Mouse (Mus musculus) mouse embryonic stem cell (cell line): ENCODE data around the gene Fgf15.

Experiments
- in situ Hi-C, 2 experiments: fragments of 300-500 bp; cut with MboI; formaldehyde crosslinking; loops; 1 replicate in 1 of 2; 3 replicates in 1 of 2; pipeline ENCODE4 v1.14.3; 2019 to 2020; ENCODE audit warnings: low sequenced_read_pairs in 2 of 2, low pct_unique_long_range_greater_than_20kb in 1 of 2, mixed read lengths in 1 of 2; ENCODE audit not compliant: unreplicated experiment in 1 of 2

The Fgf15 gene

DNA sequence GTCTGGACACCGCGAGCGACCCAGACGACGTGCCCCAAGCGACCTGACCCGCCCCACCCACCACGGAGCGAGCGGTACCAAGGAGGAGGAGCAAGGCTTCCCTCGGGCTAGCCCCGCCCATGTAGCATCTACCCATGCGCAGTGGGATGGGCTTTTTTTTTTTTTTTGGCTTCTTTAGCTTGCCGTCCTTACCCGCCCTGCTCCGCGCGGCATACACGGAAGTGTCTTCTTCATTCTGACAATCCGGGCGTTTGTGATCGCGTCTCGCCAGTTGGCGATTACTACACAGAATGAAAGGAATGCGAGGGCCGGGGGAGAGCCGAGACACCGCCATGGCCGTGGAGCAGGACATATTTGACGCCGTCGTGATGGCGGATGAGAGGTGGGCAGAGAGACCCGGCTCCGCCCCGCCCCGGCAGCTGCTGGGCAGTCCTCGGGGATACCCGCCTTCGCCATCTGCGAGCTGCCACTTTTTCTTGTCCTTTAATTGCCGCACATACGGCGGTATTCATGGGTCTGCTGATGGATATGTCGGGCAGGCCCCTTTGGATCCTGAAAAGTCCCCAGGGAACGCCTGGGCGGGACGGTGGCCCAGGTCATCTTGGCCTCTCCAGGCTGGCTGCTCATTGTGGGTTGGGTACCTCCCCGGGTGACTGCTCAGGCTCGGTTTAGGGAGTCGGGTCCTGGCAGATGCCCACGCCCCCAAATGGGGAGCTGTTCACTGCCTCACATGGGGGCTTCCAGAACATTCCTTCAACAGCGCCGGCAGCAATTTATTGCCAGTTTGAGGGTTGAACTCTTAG is 18.8 kb downstream of the Fgf15 start, which contains the start of gene LTO1:
Gene LTO1 (plus strand): TSS at position 153 of the 803 bp plus-strand sequence.
- in situ Hi-C loops = no loop called here

DNA sequence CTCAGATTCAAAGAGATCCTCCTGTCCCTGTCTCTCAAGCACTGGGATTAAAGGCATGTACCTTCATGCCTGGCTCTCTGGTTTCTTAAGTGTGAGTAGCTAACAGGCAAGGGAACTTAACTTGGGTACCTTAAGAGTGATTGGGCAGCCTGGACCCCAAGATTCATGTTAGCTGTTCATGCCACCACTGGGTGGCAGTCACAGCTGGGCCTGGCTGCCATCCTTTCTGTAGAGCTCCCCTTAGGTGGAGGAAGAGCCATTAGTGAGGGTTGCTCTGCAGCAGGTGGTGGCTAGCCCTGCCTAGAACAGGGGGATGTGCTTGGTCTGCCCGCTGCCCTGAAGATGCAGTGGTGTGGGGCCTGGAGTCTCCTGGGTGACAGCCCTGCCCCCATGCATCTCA is 22.5 kb downstream of the Fgf15 start:
- in situ Hi-C loops = no loop called here

DNA sequence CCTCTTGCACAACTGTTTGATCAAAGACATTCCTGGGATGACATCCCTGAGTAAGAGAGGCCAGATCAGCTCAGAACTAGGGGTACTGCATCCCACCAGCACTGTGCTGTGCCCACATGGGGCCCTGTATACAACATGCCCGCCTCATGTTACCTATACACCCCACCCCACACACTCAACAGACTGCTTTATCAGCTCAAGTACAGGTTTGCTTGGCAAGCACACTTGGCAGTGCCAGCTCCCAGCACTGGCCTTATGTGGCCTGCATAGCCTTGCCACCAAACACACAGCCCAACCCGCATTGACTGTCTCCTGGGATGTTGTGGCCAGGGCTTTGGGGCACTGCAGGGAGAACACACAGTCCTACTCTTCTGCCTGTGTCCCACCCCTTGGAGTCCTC is 31.3 kb downstream of the Fgf15 start:
- in situ Hi-C loops = no loop called here

DNA sequence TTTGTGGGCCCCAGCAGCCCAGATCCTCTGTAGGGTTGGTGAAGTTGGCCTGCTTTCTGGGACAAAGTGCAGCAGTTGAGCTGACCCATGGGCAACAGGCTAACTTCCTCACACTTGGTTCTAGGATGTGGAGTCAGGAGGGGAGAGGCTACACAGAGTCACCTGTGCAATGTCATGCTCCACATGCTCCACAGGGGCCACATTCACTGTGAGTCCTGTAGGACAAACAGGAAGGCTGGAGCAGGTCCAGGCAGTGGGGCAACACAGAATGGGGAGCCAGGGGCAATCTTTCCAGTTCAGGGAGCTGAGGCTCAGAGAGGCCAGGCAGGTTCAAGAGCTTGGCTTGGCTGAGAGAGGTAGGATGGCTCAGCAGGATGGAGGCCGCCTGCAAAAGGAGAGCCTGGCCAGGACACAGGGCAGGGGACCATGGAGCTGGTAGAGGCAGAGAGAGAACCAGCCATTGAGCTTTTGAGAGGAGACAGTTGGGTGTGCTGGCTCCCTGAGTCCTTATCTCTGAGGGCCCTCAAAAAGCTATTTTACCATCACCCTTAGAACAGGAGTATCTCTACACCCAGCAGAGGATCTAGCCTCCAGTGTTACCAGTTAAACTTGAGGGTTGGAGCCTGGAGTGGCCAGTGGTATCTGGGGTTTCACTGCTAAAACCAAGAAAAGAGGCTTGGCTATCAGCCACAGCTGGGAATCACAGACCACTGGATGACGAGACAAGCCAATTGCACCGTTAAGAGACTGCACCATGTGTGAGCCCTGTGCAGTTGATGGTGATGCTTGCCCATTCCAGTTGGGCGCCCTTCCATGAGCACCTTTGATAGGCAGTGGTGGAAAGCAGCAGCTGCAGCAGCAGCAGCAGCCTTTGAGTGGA is 31.9 kb downstream of the Fgf15 start:
- in situ Hi-C loops = no loop called here

DNA sequence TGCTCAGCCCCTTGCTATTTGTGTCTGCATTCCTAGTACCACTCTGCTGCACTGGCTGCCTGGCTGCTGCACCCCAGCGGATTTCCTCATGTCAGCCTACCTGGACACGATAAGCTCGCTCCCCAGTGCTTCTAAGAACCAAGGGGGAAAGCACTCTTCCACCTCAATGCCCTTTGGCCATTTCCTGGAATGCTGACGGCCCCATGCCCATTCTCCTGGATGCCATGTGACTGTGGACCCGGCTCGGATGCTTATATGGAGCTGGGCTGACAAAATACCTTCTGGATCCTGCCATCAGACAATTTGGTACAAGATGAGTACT is 32.5 kb downstream of the Fgf15 start:
- in situ Hi-C loops = no loop called here

DNA sequence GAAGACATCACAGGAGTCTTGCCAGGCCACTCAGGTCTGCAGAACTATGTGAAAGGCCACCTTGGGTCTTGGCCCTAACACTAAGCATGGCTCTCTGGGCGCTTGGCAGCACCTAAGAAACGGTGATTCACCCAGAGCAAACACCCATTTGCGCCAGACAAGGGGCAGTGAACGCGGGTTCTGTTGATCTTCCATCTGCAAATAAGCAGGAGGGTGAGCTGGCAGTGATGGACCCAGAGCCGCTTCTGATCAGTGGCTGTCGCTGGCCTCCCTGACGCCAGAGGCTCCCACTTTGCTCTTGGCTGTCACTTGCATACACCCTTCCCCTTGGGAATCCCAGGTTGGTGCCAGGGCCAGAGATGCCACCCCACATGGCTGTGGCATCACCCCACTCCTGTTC is 33.2 kb downstream of the Fgf15 start:
- in situ Hi-C loops = no loop called here

DNA sequence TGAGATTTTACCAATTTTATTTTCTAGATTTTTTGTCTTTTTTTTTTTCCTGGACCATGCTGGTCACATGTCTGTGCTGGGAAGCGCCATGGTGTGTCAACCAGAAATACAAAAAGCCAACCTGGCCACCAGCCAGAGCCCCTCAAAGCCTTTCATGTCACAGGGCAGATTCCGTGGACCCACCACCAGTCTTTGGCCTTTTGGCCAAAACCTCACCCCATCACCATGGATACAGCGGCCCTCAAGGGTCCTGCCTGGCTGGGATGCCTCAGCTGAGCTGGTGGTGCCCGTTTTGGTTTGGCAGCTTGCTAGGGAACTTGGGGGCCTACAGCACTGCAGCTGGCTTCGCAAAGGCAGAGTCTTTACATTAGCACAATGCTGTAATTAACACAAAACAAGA is 33.6 kb downstream of the Fgf15 start:
- in situ Hi-C loops = loop anchor here in 1 of 2 experiments (10.0 kb wide), 1 partner anchor 185 kb away; no protein-coding TSS in a partner anchor

DNA sequence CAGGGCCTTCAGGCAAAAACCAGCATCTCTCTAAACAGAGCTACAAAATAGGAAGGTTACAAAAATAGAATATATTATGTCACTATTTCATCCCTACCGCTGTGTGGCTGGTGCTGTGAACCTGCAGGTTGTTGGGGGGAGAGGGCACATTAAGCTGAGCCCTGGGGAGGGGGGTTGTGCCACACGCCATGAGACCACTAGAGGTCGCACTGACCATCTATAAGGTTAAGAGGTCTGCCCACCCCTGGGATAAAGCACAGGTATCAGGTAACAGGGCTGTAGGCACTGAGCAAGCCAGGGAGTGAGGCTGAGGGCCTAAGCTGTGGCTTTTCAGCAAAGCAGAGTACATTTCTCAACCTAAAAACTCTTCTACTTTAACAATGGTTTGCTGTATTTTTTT is 35.4 kb downstream of the Fgf15 start:
- in situ Hi-C loops = loop anchor here in 1 of 2 experiments (10.0 kb wide), 1 partner anchor 183 kb away; no protein-coding TSS in a partner anchor

DNA sequence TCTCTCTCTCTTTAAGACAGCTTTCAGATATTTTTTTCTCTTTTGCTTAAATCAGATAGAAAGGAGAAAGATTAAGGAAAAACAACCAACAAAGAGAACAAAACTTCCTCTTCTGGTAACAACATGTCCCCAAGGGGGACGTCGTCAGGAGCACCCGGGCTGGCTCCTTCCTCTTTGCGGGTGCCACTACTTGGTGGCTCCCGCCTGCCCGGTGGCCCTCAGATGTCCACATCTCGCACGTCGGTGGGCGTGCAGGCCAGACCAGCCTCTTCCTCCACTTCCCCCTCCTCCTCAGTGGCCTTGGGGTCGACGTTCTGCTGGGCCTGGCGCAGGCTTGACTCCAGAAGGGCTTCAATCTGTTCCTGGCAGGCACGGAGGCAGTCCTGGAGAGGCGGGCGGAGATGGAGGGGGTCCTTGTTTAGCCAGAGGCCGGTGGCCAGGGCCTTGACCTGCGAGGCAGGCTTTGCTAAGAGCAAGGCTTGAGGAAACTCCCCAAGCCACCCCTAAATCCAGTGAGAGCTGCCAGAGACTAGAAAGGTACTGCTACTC is 36.1 kb downstream of the Fgf15 start:
- in situ Hi-C loops = loop anchor here in 1 of 2 experiments (10.0 kb wide), 1 partner anchor 182 kb away; no protein-coding TSS in a partner anchor

DNA sequence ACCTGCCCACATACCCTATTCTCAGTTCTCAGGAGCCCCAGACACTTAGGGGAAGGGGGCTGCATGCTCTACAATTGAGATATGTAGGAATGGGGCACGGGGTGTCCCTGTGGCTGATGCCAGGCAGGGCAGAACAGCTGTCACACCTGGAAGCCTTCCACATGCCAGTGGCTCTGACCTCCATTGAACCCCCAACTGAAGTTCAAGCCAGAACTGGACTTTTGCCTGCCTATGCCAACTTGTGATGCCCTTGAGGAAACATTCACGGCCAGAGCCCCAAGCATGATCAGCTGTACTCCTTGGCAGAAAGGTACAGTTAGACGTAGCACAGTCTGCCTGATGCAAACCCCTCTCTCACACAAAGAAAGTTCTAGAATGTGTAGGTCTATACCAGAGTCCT is 37.0 kb downstream of the Fgf15 start:
- in situ Hi-C loops = loop anchor here in 1 of 2 experiments (10.0 kb wide), 1 partner anchor 181 kb away; no protein-coding TSS in a partner anchor

DNA sequence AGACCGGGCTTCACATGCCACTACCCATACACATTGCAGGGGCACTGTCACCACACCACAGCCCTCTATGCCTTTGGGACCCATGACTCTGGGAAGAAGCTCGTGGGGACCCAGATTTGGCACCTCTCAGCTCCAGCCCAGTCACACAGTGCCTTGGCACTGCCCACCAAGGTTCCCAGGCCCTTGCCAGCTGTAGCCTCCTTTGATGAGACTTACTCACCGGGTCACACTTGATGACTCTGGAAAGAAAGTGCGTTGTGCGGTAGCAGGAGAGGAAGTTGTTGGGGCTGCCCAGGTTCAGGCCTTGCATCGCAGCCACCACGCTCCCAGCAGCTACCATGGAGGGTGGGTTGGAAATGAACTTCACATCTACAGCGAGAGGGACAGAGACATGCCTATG is 37.5 kb downstream of the Fgf15 start:
- in situ Hi-C loops = loop anchor here in 1 of 2 experiments (10.0 kb wide), 1 partner anchor 181 kb away; no protein-coding TSS in a partner anchor

DNA sequence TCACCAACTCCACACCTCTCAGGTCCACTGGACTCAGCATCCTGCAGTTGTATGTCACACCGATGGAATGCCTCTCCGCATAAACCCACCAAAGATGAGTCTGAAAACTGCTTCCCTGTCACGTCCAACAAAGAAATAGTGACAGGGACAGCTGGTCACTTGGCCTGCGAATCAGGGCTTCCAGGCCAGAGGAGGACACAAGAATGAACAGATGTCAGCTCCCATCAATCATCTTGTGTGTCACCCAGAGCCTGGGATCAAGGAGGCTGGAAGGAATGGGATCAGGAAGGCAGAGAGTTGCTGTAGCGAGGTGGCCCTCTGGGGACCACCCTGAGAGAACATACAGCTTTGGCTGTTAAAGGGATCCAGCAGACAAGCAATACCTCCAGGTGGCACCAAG is 38.6 kb downstream of the Fgf15 start:
- in situ Hi-C loops = loop anchor here (5.0 to 10.0 kb wide), 3 partner anchors 180 to 307 kb away; no protein-coding TSS in a partner anchor

DNA sequence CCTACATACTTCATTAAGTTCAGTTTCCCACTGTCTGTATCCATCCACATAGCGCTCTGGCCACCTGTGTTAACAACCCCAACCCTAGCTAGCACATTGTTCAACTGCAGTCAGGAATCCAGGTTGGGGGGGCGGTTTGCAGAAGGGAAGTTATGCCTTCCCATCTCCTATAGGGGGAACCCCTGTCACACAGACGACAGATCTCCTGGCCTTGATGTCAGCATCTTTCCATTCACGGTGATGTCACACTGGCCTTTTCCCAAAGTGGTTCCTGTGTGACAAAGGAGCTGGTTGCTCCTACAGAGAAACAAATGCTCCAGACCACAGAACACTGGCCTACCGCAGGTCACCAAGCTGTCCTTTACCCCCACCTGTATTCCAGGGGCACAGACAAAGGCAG is 39.2 kb downstream of the Fgf15 start:
- in situ Hi-C loops = loop anchor here (5.0 to 10.0 kb wide), 3 partner anchors 179 to 307 kb away; no protein-coding TSS in a partner anchor

DNA sequence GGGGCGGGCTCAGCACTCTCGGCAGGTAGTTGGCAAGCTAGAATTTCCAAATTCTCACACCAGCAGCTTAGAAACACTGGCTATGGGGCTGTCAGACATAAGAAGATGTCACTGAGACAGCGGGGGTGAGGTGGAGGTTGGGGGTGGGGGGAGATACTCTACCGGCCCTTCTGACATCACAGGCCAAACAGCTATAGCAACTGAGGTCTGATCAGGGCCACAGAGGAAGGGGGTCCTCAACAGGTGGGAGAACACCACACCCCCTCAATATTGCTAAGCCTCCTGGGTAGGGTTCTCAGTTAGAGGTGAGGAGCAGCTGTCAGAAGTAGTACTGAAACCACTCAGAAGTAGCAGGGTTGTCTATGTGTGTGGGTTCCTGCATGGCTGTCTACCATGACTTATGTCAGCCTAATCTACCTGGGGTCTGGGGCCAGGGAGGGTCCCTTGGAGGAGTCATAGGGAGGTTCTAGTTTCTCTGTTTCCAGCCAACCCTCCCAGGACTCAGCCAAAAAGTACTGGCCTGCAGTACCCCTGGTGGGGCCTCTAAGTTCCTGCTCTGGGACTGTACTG is 40.1 kb downstream of the Fgf15 start:
- in situ Hi-C loops = loop anchor here (5.0 to 10.0 kb wide), 3 partner anchors 178 to 306 kb away; no protein-coding TSS in a partner anchor

DNA sequence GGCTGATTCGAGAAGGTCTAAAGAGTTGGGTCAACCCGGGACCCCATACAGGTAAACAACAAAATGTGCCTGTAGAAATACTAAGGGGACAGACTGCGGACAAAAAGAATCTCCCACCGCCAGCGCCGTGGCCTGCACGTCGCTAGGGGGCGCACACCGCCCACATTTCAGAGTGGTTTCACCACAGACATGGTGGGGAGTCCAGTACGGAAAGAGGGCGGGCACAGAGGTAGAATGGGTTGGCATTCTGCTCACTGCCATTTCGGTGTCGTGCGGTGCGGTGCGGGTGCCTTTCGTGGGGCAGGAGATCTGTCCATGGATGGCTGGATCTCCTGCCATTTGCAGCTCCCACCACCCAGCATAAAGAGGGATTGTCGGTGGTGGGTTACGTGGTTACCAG is 41.2 kb downstream of the Fgf15 start:
- in situ Hi-C loops = loop anchor here (5.0 to 10.0 kb wide), 3 partner anchors 177 to 305 kb away; no protein-coding TSS in a partner anchor

DNA sequence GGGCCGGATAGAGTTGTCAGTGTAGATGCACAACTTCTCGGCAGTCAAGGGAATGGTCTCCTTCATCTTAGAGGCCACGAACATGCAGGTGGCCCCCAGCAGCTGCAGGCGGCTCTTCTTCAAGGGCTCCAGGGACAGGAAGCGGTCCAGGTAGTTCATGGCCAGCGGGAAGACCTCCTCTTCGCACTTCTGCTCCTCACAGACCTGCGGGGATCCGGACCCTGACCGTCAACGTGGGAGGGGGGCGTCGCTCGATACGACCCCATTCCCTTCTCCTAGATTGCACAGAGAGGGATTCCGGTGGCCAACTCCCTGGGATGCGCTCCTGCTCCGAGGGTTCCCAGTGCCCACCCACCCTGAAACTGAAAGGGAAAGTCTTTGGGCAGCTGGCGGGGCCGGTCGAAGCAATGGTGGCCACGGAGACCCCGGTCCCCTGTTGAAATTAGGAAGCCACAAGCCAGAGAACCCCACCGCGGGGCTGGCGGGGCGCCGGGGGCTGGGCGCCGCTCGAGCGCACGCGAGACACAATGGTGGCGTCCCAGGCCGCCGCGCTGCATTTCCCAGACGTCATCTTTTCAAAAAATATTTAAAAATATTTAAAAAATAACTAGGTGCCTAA is 41.7 kb downstream of the Fgf15 start:
- in situ Hi-C loops = loop anchor here (5.0 to 10.0 kb wide), 3 partner anchors 177 to 304 kb away; no protein-coding TSS in a partner anchor

DNA sequence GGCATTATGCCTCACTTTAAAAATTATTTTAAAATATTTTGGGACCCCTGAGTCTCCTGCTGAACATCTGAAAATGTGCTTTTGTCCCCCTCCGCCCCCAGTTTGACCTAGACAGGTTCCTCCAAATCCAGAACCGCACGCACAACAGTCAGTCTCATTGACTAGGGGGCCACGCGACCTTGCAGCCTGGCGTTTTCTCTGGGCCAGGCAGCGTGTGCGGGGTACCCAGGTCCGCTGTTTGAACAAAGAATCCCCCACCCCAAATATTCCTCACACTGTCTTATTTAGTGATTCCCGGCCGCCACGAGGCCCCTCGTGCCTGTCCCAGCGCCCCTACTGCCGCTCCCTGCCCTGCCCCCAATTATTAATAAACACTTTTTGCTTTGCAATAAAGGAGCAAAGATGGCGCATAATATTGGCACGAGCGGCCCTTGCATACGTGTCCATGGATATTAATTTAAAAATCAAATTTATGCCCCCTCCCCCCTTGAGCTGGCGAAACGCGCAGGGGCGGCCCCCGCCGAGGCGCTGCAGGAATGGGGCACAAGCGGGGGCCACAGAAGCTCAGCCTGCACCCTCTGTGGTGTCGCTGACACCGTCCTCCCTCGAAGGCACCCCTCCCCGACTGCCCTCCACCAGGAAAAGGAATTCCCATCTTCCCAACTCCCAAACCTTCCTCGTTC is 42.5 kb downstream of the Fgf15 start:
- in situ Hi-C loops = loop anchor here (5.0 to 10.0 kb wide), 3 partner anchors 176 to 303 kb away; no protein-coding TSS in a partner anchor
